Comparison of ENCODE assay signal across 25 mouse cellular contexts in the genomic region with DNA sequence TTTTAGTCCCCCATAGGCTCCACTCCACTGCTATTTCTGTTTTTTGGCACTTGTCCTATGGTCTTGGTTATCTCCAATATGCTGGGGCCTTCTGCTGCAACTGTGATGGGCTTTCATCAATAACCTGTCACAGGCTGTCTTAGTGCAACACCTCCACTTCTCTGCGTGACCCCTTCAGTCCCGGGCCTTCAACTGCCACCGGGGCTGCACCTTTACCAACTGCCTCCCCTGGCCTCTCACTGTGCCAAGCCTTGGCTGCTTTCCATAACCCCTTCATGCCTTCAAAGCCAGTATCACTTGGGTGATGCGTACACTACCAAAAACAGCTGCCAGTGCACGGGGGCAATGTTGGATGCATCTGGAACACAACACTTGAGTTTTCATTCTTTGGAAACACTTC. TPM values are rescaled to one million over a fixed set of nuclear protein-coding genes. Genes with fewer than 3 reads are reported as not detected.
DNase-seq lines count a peak whose midpoint lies in the region; ATAC-seq lines count a peak whose summit lies in the region.
"Had no signal": no experiment of that assay in that cellular context is flagged by ENCODE, and none has a peak within 500 bp of the region (broad histone marks: within the 10 kb centered on the region; RNA-seq: fewer than 3 reads in every experiment).

No protein-coding gene starts in this region.

- intact Hi-C loops in heart, postnatal 36 days (cut with DNase I) = loop anchor here (5.0 kb wide), 1 partner anchor 345 kb away; a partner anchor contains a TSS

- no peaks in the 10 kb centered on the region for H3K36me3 ChIP-seq in heart, embryonic 13.5 days
- H3K36me3 ChIP-seq in heart, embryonic 10.5 days = no peaks in the 10 kb centered on the region
- no peaks in the 10 kb centered on the region for H3K36me3 ChIP-seq in heart, embryonic 16.5 days (ENCODE audit: control insufficient read depth, insufficient read depth)
- H3K36me3 ChIP-seq: forebrain, embryonic 10.5 days; G1E; hindbrain, embryonic 12.5 days; hindbrain, embryonic 15.5 days had no signal

- no peak overlapping the region for H3K4me3 ChIP-seq in heart, embryonic 13.5 days
- H3K4me3 ChIP-seq in heart, embryonic 10.5 days = no peak overlapping the region
- H3K4me3 ChIP-seq in heart, embryonic 16.5 days (ENCODE audit: low read length) = no peak overlapping the region
- H3K4me3 ChIP-seq: forebrain, embryonic 10.5 days; forebrain, embryonic 13.5 days; hindbrain, embryonic 12.5 days; hindbrain, embryonic 15.5 days had no signal

- peaks cover 10% of the 10 kb centered on the region; the same call in 1 of the 2 replicates for H3K27me3 ChIP-seq in heart, embryonic 13.5 days (replicated peaks)
- H3K27me3 ChIP-seq in heart, embryonic 10.5 days (ENCODE audit: insufficient read depth, poor library complexity, severe bottlenecking) = no peaks in the 10 kb centered on the region
- no peaks in the 10 kb centered on the region for H3K27me3 ChIP-seq in heart, embryonic 16.5 days (ENCODE audit: control insufficient read depth, insufficient read depth, low read length)
- H3K27me3 ChIP-seq: CH12.LX; hindbrain, embryonic 15.5 days had no signal

- H3K9ac ChIP-seq in heart, embryonic 13.5 days = no peak overlapping the region
- no peak overlapping the region for H3K9ac ChIP-seq in heart, embryonic 16.5 days (ENCODE audit: low read length)
- H3K9ac ChIP-seq: forebrain, embryonic 13.5 days; hindbrain, embryonic 12.5 days; hindbrain, embryonic 15.5 days had no signal

- ATAC-seq in heart, embryonic 13.5 days (ENCODE audit: extremely low read depth, insufficient number of reproducible peaks, low FRiP score, low TSS enrichment) = no peak
- ATAC-seq in heart, embryonic 16.5 days (replicated peaks; ENCODE audit: extremely low read depth, insufficient read depth, low FRiP score) = peak; percentile 68
- ATAC-seq: forebrain, embryonic 13.5 days; forebrain, embryonic 16.5 days; intestine, postnatal 0 days; Patski had no signal

- H3K9me3 ChIP-seq in heart, embryonic 13.5 days = no peaks in the 10 kb centered on the region
- H3K9me3 ChIP-seq in heart, embryonic 10.5 days = no peaks in the 10 kb centered on the region
- no peaks in the 10 kb centered on the region for H3K9me3 ChIP-seq in heart, embryonic 16.5 days (replicated peaks; ENCODE audit: control insufficient read depth, low read length)
- H3K9me3 ChIP-seq: forebrain, embryonic 10.5 days; forebrain, embryonic 13.5 days; G1E; hindbrain, embryonic 12.5 days; hindbrain, embryonic 15.5 days had no signal

- H3K27ac ChIP-seq in heart, embryonic 13.5 days (replicated peaks) = 0 out of 2 replicates have a peak overlapping the region, but pooled peaks have one; percentile 20
- H3K27ac ChIP-seq in heart, embryonic 10.5 days = no peak overlapping the region
- peak overlapping the region; percentile 61 for H3K27ac ChIP-seq in heart, embryonic 16.5 days (ENCODE audit: low read length)
- H3K27ac ChIP-seq: forebrain, embryonic 10.5 days; forebrain, embryonic 13.5 days; hindbrain, embryonic 12.5 days; hindbrain, embryonic 15.5 days had no signal

- H3K4me1 ChIP-seq in heart, embryonic 13.5 days = peaks cover 8% of the 10 kb centered on the region
- peaks cover under 1% of the 10 kb centered on the region; the same call in 1 of the 2 replicates for H3K4me1 ChIP-seq in heart, embryonic 10.5 days
- H3K4me1 ChIP-seq in heart, embryonic 16.5 days (ENCODE audit: control insufficient read depth, insufficient read depth, low read length) = peaks cover 10% of the 10 kb centered on the region
- H3K4me1 ChIP-seq: forebrain, embryonic 10.5 days; forebrain, embryonic 13.5 days; hindbrain, embryonic 12.5 days; hindbrain, embryonic 15.5 days had no signal

- H3K4me2 ChIP-seq in heart, embryonic 13.5 days = no peak overlapping the region
- H3K4me2 ChIP-seq in heart, embryonic 16.5 days (ENCODE audit: low read depth, low read length) = no peak overlapping the region
- H3K4me2 ChIP-seq: forebrain, embryonic 13.5 days; hindbrain, embryonic 12.5 days; hindbrain, embryonic 15.5 days had no signal

- no peak for DNase-seq in heart, embryonic 10.5 days (ENCODE audit: low spot score)
- no peak for DNase-seq in heart, postnatal 36 days
- DNase-seq in heart, postnatal 4 days = peak; percentile 47
- DNase-seq in heart, adult 18-20 months = no peak
- DNase-seq: adrenal gland, postnatal 10 days; adrenal gland, postnatal 36 days; B cell, adult 2 months; cerebellum, adult 18-20 months; cerebellum, adult 9-10 months; cerebellum, postnatal 14 days; gastrocnemius, postnatal 10 days; gastrocnemius, postnatal 36 days; kidney, adult 2 months had no signal

- whole genome bisulfite sequencing in heart, embryonic 13.5 days = 46% methylated on average over 5 of the region's 5 CpGs
- WGBS in heart, embryonic 10.5 days = 75% methylated on average over 5 of the region's 5 CpGs
- WGBS in heart, embryonic 16.5 days = 41% methylated on average over 5 of the region's 5 CpGs

RNA-seq across cellular contexts. Expression of a gene that starts 5.5 kb away (rescaled TPM):
- polyA plus RNA-seq in heart, embryonic 13.5 days (2015; fragmentation: Nextera tagmentation; extraction: Ambion mirVana) = 36.2 and 41.6 TPM in 2 replicates
- 37.7 and 40.0 TPM in 2 replicates for polyA plus RNA-seq in heart, embryonic 10.5 days (2016; fragmentation: Nextera tagmentation; extraction: Ambion mirVana)
- 39.8 and 41.8 TPM in 2 replicates for polyA plus RNA-seq in heart, embryonic 16.5 days (2015; fragmentation: Nextera tagmentation; extraction: Ambion mirVana)
- 10 to 100 TPM; 33.1 to 39.2 TPM for total RNA-seq in heart, postnatal 36 days (2021)
- total RNA-seq in heart, postnatal 4 days (2021) = 10 to 100 TPM; 45.0 to 47.3 TPM
- total RNA-seq in heart, adult 18-20 months (2021) = 10 to 100 TPM; 37.9 to 38.0 TPM

RNA-seq across cellular contexts. Expression of a gene that starts 55.6 kb away (rescaled TPM):
- 8.0 and 8.9 TPM in 2 replicates for polyA plus RNA-seq in heart, embryonic 13.5 days (2015; fragmentation: Nextera tagmentation; extraction: Ambion mirVana)
- polyA plus RNA-seq in heart, embryonic 10.5 days (2016; fragmentation: Nextera tagmentation; extraction: Ambion mirVana) = 5.5 and 6.8 TPM in 2 replicates
- polyA plus RNA-seq in heart, embryonic 16.5 days (2015; fragmentation: Nextera tagmentation; extraction: Ambion mirVana) = 6.8 and 7.1 TPM in 2 replicates
- 1 to 10 TPM; 2.1 to 2.2 TPM for total RNA-seq in heart, postnatal 36 days (2021)
- total RNA-seq in heart, postnatal 4 days (2021) = 10 to 100 TPM; 11.9 to 13.2 TPM
- 1 to 10 TPM; 1.6 TPM for total RNA-seq in heart, adult 18-20 months (2021)
- total RNA-seq: CH12.LX; granulocyte monocyte progenitor cell, adult 5-6 weeks had no signal
- polyA plus RNA-seq: G1E had no signal
